Mouse (Mus musculus) liver, embryonic 14 days (tissue): ENCODE data around the gene Ces2g. TPM values are rescaled to one million over a fixed set of nuclear protein-coding genes. Genes with fewer than 3 reads are reported as not detected.

ENCODE experiments used
- polyA plus RNA-seq: library from polyadenylated mRNA; depleted of rRNA; stranded (reverse); fragments of >200 nt; gene quantifications from 2 replicates; pipeline ENCODE4 v1.2.3, GENCODE M21; 2012; rRNA removed

Gene Ces2g
- 19.6 and 22.5 TPM in 2 replicates for polyA plus RNA-seq

GRCm38 (mm10) chr8:104961537-104961961, at the start of gene Ces2g:
Gene Ces2g (plus strand): TSS chr8:104961718.

GRCm38 (mm10) chr8:104925972-104926596, 35.4 kb upstream of the Ces2g start, which contains the start of gene Ces2e:
Gene Ces2e (plus strand): TSS chr8:104926260.

GRCm38 (mm10) chr8:104947056-104947455, 14.5 kb upstream of the Ces2g start, which contains the start of gene Ces2f:
Gene Ces2f (plus strand): TSS chr8:104947356.

GRCm38 (mm10) chr8:105000586-105000985, 39.1 kb downstream of the Ces2g start, which contains the start of gene Ces2h:
Gene Ces2h (plus strand): TSS chr8:105000853.

Other genes with a start within 250 kb of the Ces2g start
- gene Ces2a, start 227.7 kb upstream of the Ces2g start, polyA plus RNA-seq: 9.7 and 11.7 TPM in 2 replicates
- gene Ces2b, start 130.1 kb upstream of the Ces2g start, polyA plus RNA-seq: 0.12 and 0.15 TPM in 2 replicates
- 0.10 and 0.13 TPM in 2 replicates for gene Ces2c, start 114.7 kb upstream of the Ces2g start, polyA plus RNA-seq
- 1.5 and 1.9 TPM in 2 replicates for gene Ces2e, start 35.5 kb upstream of the Ces2g start, polyA plus RNA-seq
- gene Ces2f, start 14.4 kb upstream of the Ces2g start, polyA plus RNA-seq: 0.01 TPM in 1 of 2 replicates, not detected in the other
- gene Ces2h, start 39.1 kb downstream of the Ces2g start, polyA plus RNA-seq: not detected in 2 replicates
- 0.19 and 0.23 TPM in 2 replicates for gene Ces3a, start 86.9 kb downstream of the Ces2g start, polyA plus RNA-seq
- not detected in 2 replicates for gene Ces3b, start 122.0 kb downstream of the Ces2g start, polyA plus RNA-seq
- not detected in 2 replicates for gene Ces4a, start 170.1 kb downstream of the Ces2g start, polyA plus RNA-seq
- 5.0 and 7.1 TPM in 2 replicates for gene Cbfb, start 209.0 kb downstream of the Ces2g start, polyA plus RNA-seq